Mouse (Mus musculus): ENCODE measurements around the gene Adgrg3.

GRCm38 (mm10) chr8:94980176-94980575 lies 37.3 kb upstream of the Adgrg3 start:
- TF ChIP-seq CTCF (IDR thresholded peaks at IDR 0.05; ENCODE audit: control insufficient read depth, insufficient read depth, insufficient read length) = no peak
- TF ChIP-seq MAX (IDR thresholded peaks at IDR 0.05) = no peak
- no peak for TF ChIP-seq CEBPB (IDR thresholded peaks at IDR 0.05; ENCODE audit: low read depth)
- TF ChIP-seq USF1 (IDR thresholded peaks at IDR 0.05; ENCODE audit: low read depth) = no peak
